Mouse (Mus musculus): Measurements from ENCODE around the gene Tbc1d24. TPM values are rescaled to one million over a fixed set of nuclear protein-coding genes. Genes with fewer than 3 reads are reported as not detected.

The Tbc1d24 gene
- total RNA-seq, 1 experiment from 2014 or later: 1.0 TPM

DNA sequence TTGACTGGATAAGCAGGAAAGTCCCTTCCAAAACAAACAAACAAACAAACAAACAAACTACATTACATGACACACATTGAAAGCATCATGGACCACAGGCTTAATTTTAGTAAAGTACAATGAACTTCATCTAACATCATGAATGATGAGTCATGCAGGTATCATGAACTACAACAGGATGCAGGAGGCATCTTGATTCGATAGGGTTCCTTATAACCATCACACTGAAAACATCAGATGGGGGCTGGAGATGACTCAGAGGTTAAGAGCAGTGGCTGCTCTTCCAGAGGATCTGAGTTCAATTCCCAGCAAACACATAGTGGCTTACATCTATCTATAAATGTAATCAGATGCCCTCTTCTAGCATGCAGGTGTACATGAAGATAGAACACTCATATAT is 77.8 kb downstream of the Tbc1d24 start:
- ATAC-seq (replicated peaks; ENCODE audit: insufficient number of reproducible peaks, low FRiP score, low TSS enrichment, poor library complexity, severe bottlenecking): no peak

DNA sequence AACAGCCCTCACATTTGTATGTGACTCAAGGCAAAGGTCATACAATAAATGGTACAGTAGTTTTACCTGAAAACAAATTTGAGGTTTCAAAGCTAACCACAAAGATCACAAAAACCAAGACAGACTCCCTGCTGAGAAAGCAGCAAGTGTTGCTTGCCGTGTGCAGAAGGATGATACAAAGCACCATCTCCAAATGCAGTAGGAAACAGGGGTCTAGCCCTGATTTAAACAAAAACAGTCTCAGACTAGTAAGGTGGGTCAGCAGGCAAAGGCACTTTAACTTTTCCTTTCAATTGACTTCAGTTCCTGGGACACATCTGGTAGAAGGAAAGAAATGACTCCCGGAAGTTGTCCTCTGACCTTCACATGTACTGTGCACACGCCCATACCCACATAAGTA is 78.6 kb downstream of the Tbc1d24 start:
- no peak for ATAC-seq (replicated peaks; ENCODE audit: insufficient number of reproducible peaks, low FRiP score, low TSS enrichment, poor library complexity, severe bottlenecking)

Other genes with a start within 250 kb of the Tbc1d24 start
- gene Prss30, start 225.0 kb downstream of the Tbc1d24 start, total RNA-seq (2017): 0.76 to 1.2 TPM in 2 of 3 replicates, not detected in the other
- not detected in 3 replicates for gene Prss22, start 207.5 kb downstream of the Tbc1d24 start, total RNA-seq (2017)
- gene Prss27, start 167.4 kb downstream of the Tbc1d24 start, total RNA-seq (2017): not detected in 3 replicates
- gene Kctd5, start 132.1 kb downstream of the Tbc1d24 start, total RNA-seq (2017): 15.4 to 22.7 TPM (median 16.9 TPM) in 3 replicates
- 37.3 to 63.3 TPM (median 46.8 TPM) in 3 replicates for gene Pdpk1, start 54.6 kb downstream of the Tbc1d24 start, total RNA-seq (2017)
- gene Amdhd2, start 41.8 kb downstream of the Tbc1d24 start, total RNA-seq (2017): 6.5 to 24.6 TPM (median 24.4 TPM) in 3 replicates
- 55.6 to 90.6 TPM (median 83.3 TPM) in 3 replicates for gene Atp6v0c, start 35.9 kb downstream of the Tbc1d24 start, total RNA-seq (2017)
- gene Ntn3, start 4.0 kb upstream of the Tbc1d24 start, total RNA-seq (2017): not detected in 3 replicates
- gene Tedc2, start 15.3 kb upstream of the Tbc1d24 start, total RNA-seq (2017): 2.9 to 6.6 TPM (median 3.1 TPM) in 3 replicates
- gene Ccnf, start 45.9 kb upstream of the Tbc1d24 start, total RNA-seq (2017): 1.6 to 4.6 TPM (median 2.0 TPM) in 3 replicates
- not detected in 3 replicates for gene Abca17, start 145.5 kb upstream of the Tbc1d24 start, total RNA-seq (2017)
- 29.2 to 35.4 TPM (median 29.7 TPM) in 3 replicates for gene Abca3, start 146.4 kb upstream of the Tbc1d24 start, total RNA-seq (2017)
- gene Rnps1, start 209.0 kb upstream of the Tbc1d24 start, total RNA-seq (2017): 84.3 to 102 TPM (median 99.4 TPM) in 3 replicates
- gene Eci1, start 221.1 kb upstream of the Tbc1d24 start, total RNA-seq (2017): 22.1 to 36.2 TPM (median 26.0 TPM) in 3 replicates
- 1.6 to 2.2 TPM in 2 of 3 replicates, not detected in the other for gene Dnase1l2, start 237.5 kb upstream of the Tbc1d24 start, total RNA-seq (2017)

Measured in monocyte, adult 5-6 weeks (primary cell).